Mouse (Mus musculus) bone marrow, adult 2 months (tissue): ENCODE data around the gene Tamm41.

Experiments
- CTCF ChIP-seq: fragments of 200-500 bp; IDR thresholded peaks from 2 replicates; pipeline ENCODE4 v1.5.1; 2011; ENCODE audit warnings: low read length, control low read depth; ENCODE audit not compliant: control insufficient read depth, insufficient read depth
- POLR2A ChIP-seq: fragments of 200-500 bp; IDR thresholded peaks from 2 replicates; pipeline ENCODE4 v1.6.1; 2011; ENCODE audit warnings: low read depth, mild to moderate bottlenecking, control low read depth, low read length, borderline replicate concordance; ENCODE audit not compliant: control insufficient read depth

DNA sequence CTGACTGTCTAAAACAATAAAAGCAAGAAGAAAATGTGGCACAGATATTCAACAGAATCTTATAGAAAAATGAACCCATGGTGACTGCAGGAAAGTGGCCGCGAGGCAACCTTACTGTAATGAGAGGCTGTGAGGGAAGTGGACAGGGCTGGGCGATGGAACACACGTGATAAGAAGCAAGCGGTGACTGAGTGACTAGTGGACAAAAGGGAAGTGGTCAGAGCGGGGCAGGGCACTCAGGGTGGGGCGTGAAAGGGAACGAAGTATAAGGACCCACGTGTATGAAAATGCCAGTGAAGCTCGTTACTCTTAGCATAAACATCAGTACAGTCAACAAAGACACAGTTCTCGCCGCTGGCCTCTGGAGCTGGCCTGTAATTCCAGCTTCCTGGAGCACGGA is 22.2 kb downstream of the Tamm41 start:
- TF ChIP-seq CTCF (no peak), POLR2A (no peak)
